Mouse (Mus musculus): ENCODE measurements at regions not wholly inside any gene's neighbourhood (a gene's known extent, or its start where the extent isn't known, plus 50 kb on each side); places are given as distances from the start of the nearest gene placed in this dataset.
A peak's percentile ranks its signal among the peaks of the same experiment; 100 is the strongest.

GRCm38 (mm10) chr6:31838588-31838987, 211.5 kb upstream of the 1700012A03Rik start:
- no peaks in the 10 kb centered on the region for H3K36me3 ChIP-seq (ENCODE audit: control insufficient read depth, insufficient read depth, low read length)
- TF ChIP-seq POLR2A (IDR thresholded peaks at IDR 0.05; ENCODE audit: low read depth, low read length): no peak
- TF ChIP-seq CTCF (conservative IDR thresholded peaks at IDR 0.05; ENCODE audit: insufficient read depth, insufficient read length, low read depth, low read length): peak; percentile 43
- H3K4me1 ChIP-seq (ENCODE audit: control insufficient read depth, insufficient read depth, low read length): no peaks in the 10 kb centered on the region
- 70% methylated on average over 1 of the region's 1 CpGs for WGBS
- H3K27ac ChIP-seq (ENCODE audit: insufficient read depth, low read depth, low read length): no peak overlapping the region
- no peaks in the 10 kb centered on the region for H3K27me3 ChIP-seq (replicated peaks; ENCODE audit: control insufficient read depth, insufficient read depth, low read length)
- DNase-seq: peak; percentile 15
- H3K4me3 ChIP-seq (ENCODE audit: insufficient read depth, low read depth, low read length): no peak overlapping the region

GRCm38 (mm10) chr6:31835795-31836194, 214.3 kb upstream of the 1700012A03Rik start:
- TF ChIP-seq CTCF (conservative IDR thresholded peaks at IDR 0.05; ENCODE audit: insufficient read depth, insufficient read length, low read depth, low read length): no peak
- no peak for TF ChIP-seq POLR2A (IDR thresholded peaks at IDR 0.05; ENCODE audit: low read depth, low read length)
- DNase-seq: no peak
- Histone ChIP-seq H3K4me3 (ENCODE audit: insufficient read depth, low read depth, low read length) (no peak overlapping the region), H3K36me3 (ENCODE audit: control insufficient read depth, insufficient read depth, low read length) (no peaks in the 10 kb centered on the region), H3K4me1 (ENCODE audit: control insufficient read depth, insufficient read depth, low read length) (no peaks in the 10 kb centered on the region), H3K27ac (ENCODE audit: insufficient read depth, low read depth, low read length) (no peak overlapping the region), H3K27me3 (replicated peaks; ENCODE audit: control insufficient read depth, insufficient read depth, low read length) (no peaks in the 10 kb centered on the region)

- TF ChIP-seq CTCF (conservative IDR thresholded peaks at IDR 0.05; ENCODE audit: insufficient read depth, insufficient read length, low read depth, low read length) (no peak), POLR2A (IDR thresholded peaks at IDR 0.05; ENCODE audit: low read depth, low read length) (no peak)
- Histone ChIP-seq H3K27ac (ENCODE audit: insufficient read depth, low read depth, low read length) (no peak overlapping the region), H3K36me3 (ENCODE audit: control insufficient read depth, insufficient read depth, low read length) (no peaks in the 10 kb centered on the region), H3K4me1 (ENCODE audit: control insufficient read depth, insufficient read depth, low read length) (no peaks in the 10 kb centered on the region), H3K4me3 (ENCODE audit: insufficient read depth, low read depth, low read length) (no peak overlapping the region), H3K27me3 (replicated peaks; ENCODE audit: control insufficient read depth, insufficient read depth, low read length) (no peaks in the 10 kb centered on the region)
- 4% methylated on average over 3 of the region's 4 CpGs for WGBS
- no peak for DNase-seq
These were observed 215.5 kb upstream of the 1700012A03Rik start for GRCm38 (mm10) chr6:31834503-31834902.

GRCm38 (mm10) chr6:31830610-31831009, 219.4 kb upstream of the 1700012A03Rik start:
- no peak overlapping the region for H3K27ac ChIP-seq (ENCODE audit: insufficient read depth, low read depth, low read length)
- no peaks in the 10 kb centered on the region for H3K4me1 ChIP-seq (ENCODE audit: control insufficient read depth, insufficient read depth, low read length)
- no peaks in the 10 kb centered on the region for H3K36me3 ChIP-seq (ENCODE audit: control insufficient read depth, insufficient read depth, low read length)
- TF ChIP-seq POLR2A (IDR thresholded peaks at IDR 0.05; ENCODE audit: low read depth, low read length) (no peak), CTCF (conservative IDR thresholded peaks at IDR 0.05; ENCODE audit: insufficient read depth, insufficient read length, low read depth, low read length) (no peak)
- no peaks in the 10 kb centered on the region for H3K27me3 ChIP-seq (replicated peaks; ENCODE audit: control insufficient read depth, insufficient read depth, low read length)
- no peak overlapping the region for H3K4me3 ChIP-seq (ENCODE audit: insufficient read depth, low read depth, low read length)
- 24% methylated on average over 11 of the region's 11 CpGs for WGBS
- DNase-seq: no peak

- no peaks in the 10 kb centered on the region for H3K36me3 ChIP-seq (ENCODE audit: control insufficient read depth, insufficient read depth, low read length)
- no peak overlapping the region for H3K4me3 ChIP-seq (ENCODE audit: insufficient read depth, low read depth, low read length)
- no peaks in the 10 kb centered on the region for H3K4me1 ChIP-seq (ENCODE audit: control insufficient read depth, insufficient read depth, low read length)
- WGBS: 85% methylated on average over 5 of the region's 5 CpGs
- no peak for DNase-seq
- TF ChIP-seq POLR2A (IDR thresholded peaks at IDR 0.05; ENCODE audit: low read depth, low read length): no peak
- TF ChIP-seq CTCF (conservative IDR thresholded peaks at IDR 0.05; ENCODE audit: insufficient read depth, insufficient read length, low read depth, low read length): no peak
- H3K27ac ChIP-seq (ENCODE audit: insufficient read depth, low read depth, low read length): no peak overlapping the region
- H3K27me3 ChIP-seq (replicated peaks; ENCODE audit: control insufficient read depth, insufficient read depth, low read length): no peaks in the 10 kb centered on the region
These were observed 226.4 kb upstream of the 1700012A03Rik start for GRCm38 (mm10) chr6:31823616-31824015.

- DNase-seq: no peak
- H3K27ac ChIP-seq (ENCODE audit: insufficient read depth, low read depth, low read length): no peak overlapping the region
- H3K27me3 ChIP-seq (replicated peaks; ENCODE audit: control insufficient read depth, insufficient read depth, low read length): no peaks in the 10 kb centered on the region
- no peak overlapping the region for H3K4me3 ChIP-seq (ENCODE audit: insufficient read depth, low read depth, low read length)
- H3K36me3 ChIP-seq (ENCODE audit: control insufficient read depth, insufficient read depth, low read length): no peaks in the 10 kb centered on the region
- 67% methylated on average over 9 of the region's 9 CpGs for WGBS
- H3K4me1 ChIP-seq (ENCODE audit: control insufficient read depth, insufficient read depth, low read length): no peaks in the 10 kb centered on the region
- TF ChIP-seq POLR2A (IDR thresholded peaks at IDR 0.05; ENCODE audit: low read depth, low read length) (no peak), CTCF (conservative IDR thresholded peaks at IDR 0.05; ENCODE audit: insufficient read depth, insufficient read length, low read depth, low read length) (no peak)
These were observed 227.6 kb upstream of the 1700012A03Rik start for GRCm38 (mm10) chr6:31822186-31823085.

GRCm38 (mm10) chr6:31821621-31822020, 228.4 kb upstream of the 1700012A03Rik start:
- Histone ChIP-seq H3K27me3 (replicated peaks; ENCODE audit: control insufficient read depth, insufficient read depth, low read length) (no peaks in the 10 kb centered on the region), H3K4me3 (ENCODE audit: insufficient read depth, low read depth, low read length) (no peak overlapping the region), H3K27ac (ENCODE audit: insufficient read depth, low read depth, low read length) (no peak overlapping the region), H3K36me3 (ENCODE audit: control insufficient read depth, insufficient read depth, low read length) (no peaks in the 10 kb centered on the region), H3K4me1 (ENCODE audit: control insufficient read depth, insufficient read depth, low read length) (no peaks in the 10 kb centered on the region)
- DNase-seq: no peak
- TF ChIP-seq CTCF (conservative IDR thresholded peaks at IDR 0.05; ENCODE audit: insufficient read depth, insufficient read length, low read depth, low read length) (no peak), POLR2A (IDR thresholded peaks at IDR 0.05; ENCODE audit: low read depth, low read length) (no peak)
- 52% methylated on average over 7 of the region's 7 CpGs for WGBS

Data from kidney, adult 2 months (tissue).